Mouse (Mus musculus) midbrain, embryonic 12.5 days (tissue): ENCODE results near the gene Rpl19. TPM values are rescaled to one million over a fixed set of nuclear protein-coding genes. Genes with fewer than 3 reads are reported as not detected.

Source experiments
- ATAC-seq: fragments of 200-750 bp; cut with Nextera tagmentation; 2 replicates; pipeline ENCODE4 v1.8.0; 2017; ENCODE audit warnings: low read depth, moderate TSS enrichment, moderate library complexity; ENCODE audit not compliant: low FRiP score
- H3K27ac ChIP-seq: fragments of 300-500 bp; sonication (generic); replicated peaks from 2 replicates; pipeline ENCODE4 v1.5.1; 2016; ENCODE audit warnings: mild to moderate bottlenecking
- H3K27me3 ChIP-seq: fragments of 300-500 bp; sonication (generic); 2 replicates; pipeline ENCODE4 v1.6.1; 2016; ENCODE audit warnings: mild to moderate bottlenecking
- H3K36me3 ChIP-seq: fragments of 300-500 bp; sonication (generic); 2 replicates; pipeline ENCODE4 v1.6.1; 2016
- H3K4me1 ChIP-seq: fragments of 300-500 bp; sonication (generic); 2 replicates; pipeline ENCODE4 v1.6.1; 2016
- H3K4me2 ChIP-seq: fragments of 300-500 bp; sonication (generic); replicated peaks from 2 replicates; pipeline ENCODE4 v1.6.1; 2016; ENCODE audit warnings: mild to moderate bottlenecking, moderate library complexity
- H3K4me3 ChIP-seq: fragments of 300-500 bp; sonication (generic); 2 replicates; pipeline ENCODE4 v1.5.1; 2016; ENCODE audit warnings: mild to moderate bottlenecking
- H3K9ac ChIP-seq: fragments of 300-500 bp; sonication (generic); replicated peaks from 2 replicates; pipeline ENCODE4 v1.6.1; 2016; ENCODE audit warnings: mild to moderate bottlenecking, moderate library complexity
- H3K9me3 ChIP-seq: fragments of 300-500 bp; sonication (generic); 2 replicates; pipeline ENCODE4 v1.6.1; 2016; ENCODE audit warnings: mild to moderate bottlenecking
- WGBS: fragments of 180-500 bp; shearing (Covaris S2); methylation state at CpG from one replicate; pipeline ENCODE4 v1.1.7; 2016; 5-methylcytosine and 5-hydroxymethylcytosine counted together
- polyA plus RNA-seq: library from polyadenylated mRNA; unstranded; fragments of >200 nt; fragmentation: Nextera tagmentation; extraction: Ambion mirVana; gene quantifications from 2 replicates; pipeline ENCODE4 v1.2.1, GENCODE M21; 2016

Rpl19 gene
- polyA plus RNA-seq, 1 experiment from 2014 or later = 741 TPM

DNA sequence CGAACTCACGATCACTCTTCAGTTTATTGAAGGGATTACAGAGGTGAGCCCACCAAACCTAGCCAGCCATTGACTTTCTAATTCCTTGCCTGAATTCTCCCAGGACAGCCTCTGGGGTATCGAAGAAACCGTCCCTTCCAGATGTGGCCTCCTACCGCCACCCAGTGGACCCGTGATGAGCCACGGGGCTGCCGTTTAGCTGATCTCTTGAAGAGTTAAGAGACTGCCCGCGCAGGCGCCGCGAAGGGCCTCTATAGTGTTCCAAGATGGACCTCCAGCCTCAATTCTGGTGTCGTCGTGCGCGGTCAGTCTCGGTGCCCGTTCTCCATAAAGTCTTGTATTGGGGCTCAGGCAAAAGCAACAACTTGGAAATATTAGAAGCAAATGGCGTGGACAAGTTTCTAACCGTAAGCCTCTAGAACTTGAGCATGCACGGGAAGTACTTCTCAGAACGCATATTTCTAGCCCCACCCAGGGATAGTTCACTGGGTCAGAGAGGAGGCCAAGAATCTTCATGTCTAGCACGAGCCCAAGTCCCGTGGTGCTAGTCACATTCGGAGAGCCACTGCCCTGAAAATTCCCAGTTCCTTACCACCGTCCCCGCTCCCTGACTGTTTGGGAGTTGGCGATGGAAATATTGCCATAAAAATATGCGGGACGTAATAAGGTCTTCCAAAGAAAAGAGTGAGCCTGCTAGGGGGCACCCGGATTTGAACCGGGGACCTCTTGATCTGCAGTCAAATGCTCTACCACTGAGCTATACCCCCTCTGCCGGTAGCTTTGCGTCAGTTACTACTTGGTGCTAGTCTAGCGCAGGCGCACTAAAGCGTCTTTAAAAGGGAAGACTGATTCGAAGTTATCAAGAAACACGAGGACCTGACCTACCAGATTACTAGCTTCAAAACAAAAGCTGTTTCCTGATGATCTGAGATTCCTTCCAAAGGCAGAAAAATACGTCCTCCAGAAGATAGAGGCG lies 38.7 kb upstream of the Rpl19 start:
- no peaks in the 10 kb centered on the region for H3K36me3 ChIP-seq
- peaks cover 28% of the 10 kb centered on the region for H3K4me1 ChIP-seq
- H3K27ac ChIP-seq = peak overlapping the region; percentile 85
- H3K27me3 ChIP-seq = peaks cover 54% of the 10 kb centered on the region
- H3K4me2 ChIP-seq = peak overlapping the region; percentile 62
- peak overlapping the region; percentile 77 for H3K9ac ChIP-seq
- H3K4me3 ChIP-seq = peak overlapping the region; percentile 88
- H3K9me3 ChIP-seq = no peaks in the 10 kb centered on the region
- under 1% methylated on average over 42 of the region's 42 CpGs for WGBS
- peak; percentile 75 for ATAC-seq

- H3K4me1 ChIP-seq = peaks cover 28% of the 10 kb centered on the region
- H3K4me2 ChIP-seq = peak overlapping the region; percentile 62
- H3K27ac ChIP-seq = peak overlapping the region; percentile 85
- peaks cover 49% of the 10 kb centered on the region for H3K27me3 ChIP-seq
- ATAC-seq = peak; percentile 85
- H3K9me3 ChIP-seq = no peaks in the 10 kb centered on the region
- peak overlapping the region; percentile 77 for H3K9ac ChIP-seq
- under 1% methylated on average over 26 of the region's 26 CpGs for WGBS
- peak overlapping the region; percentile 88 for H3K4me3 ChIP-seq
- no peaks in the 10 kb centered on the region for H3K36me3 ChIP-seq
Observed at GRCm38 (mm10) chr11:97988530-97989096, 37.9 kb upstream of the Rpl19 start.

GRCm38 (mm10) chr11:97994539-97995100 lies 31.9 kb upstream of the Rpl19 start:
- H3K9ac ChIP-seq = no peak overlapping the region
- H3K36me3 ChIP-seq = no peaks in the 10 kb centered on the region
- H3K9me3 ChIP-seq = no peaks in the 10 kb centered on the region
- H3K4me2 ChIP-seq = peak overlapping the region; percentile 69
- peaks cover 25% of the 10 kb centered on the region for H3K4me1 ChIP-seq
- ATAC-seq = peak; percentile 44; the same call in 1 of the 2 replicates
- 8% methylated on average over 13 of the region's 13 CpGs for WGBS
- H3K27ac ChIP-seq = no peak overlapping the region
- H3K4me3 ChIP-seq = peak overlapping the region; percentile 47
- peaks cover 35% of the 10 kb centered on the region for H3K27me3 ChIP-seq

GRCm38 (mm10) chr11:97995564-97996288 lies 30.8 kb upstream of the Rpl19 start, which contains the start of gene Arl5c:
Gene Arl5c, minus strand, starts transcription at chr11:97996181.
- Histone ChIP-seq H3K27ac (no peak within 1 kb of the TSS), H3K4me1 (peaks cover 19% of the 10 kb centered on the region), H3K4me2 (peak within 1 kb of the TSS; percentile 69), H3K9ac (peak within 1 kb of the TSS; percentile 40), H3K27me3 (peaks cover 31% of the 10 kb centered on the region), H3K9me3 (no peaks in the 10 kb centered on the region), H3K4me3 (peak within 1 kb of the TSS; percentile 47), H3K36me3 (no peaks in the 10 kb centered on the region)
- WGBS = under 1% methylated on average over 26 of the region's 26 CpGs
- ATAC-seq = peak; percentile 27; the same call in 1 of the 2 replicates

DNA sequence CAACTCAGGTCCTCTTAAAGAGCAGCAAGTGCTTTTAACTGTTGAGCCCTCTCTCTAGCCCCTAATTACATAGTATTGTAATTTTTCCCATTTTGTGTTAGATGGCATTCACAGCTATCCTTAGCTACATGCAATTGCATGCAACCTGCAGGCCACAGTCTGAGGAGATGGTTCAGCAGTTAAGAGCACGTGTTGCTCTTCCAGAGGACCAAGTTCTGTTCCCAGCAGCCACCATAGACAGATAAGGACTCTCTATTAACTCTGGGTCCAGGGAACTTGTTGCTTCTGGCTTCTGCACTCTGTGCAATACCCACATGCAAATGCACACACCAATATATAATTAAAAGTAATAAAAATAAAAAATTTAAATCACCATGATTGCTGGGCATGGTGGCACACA lies 29.8 kb upstream of the Rpl19 start:
- H3K36me3 ChIP-seq = no peaks in the 10 kb centered on the region
- ATAC-seq = no peak
- H3K9me3 ChIP-seq = no peaks in the 10 kb centered on the region
- peaks cover 37% of the 10 kb centered on the region for H3K27me3 ChIP-seq
- WGBS = 90% methylated on average over 1 of the region's 1 CpGs
- no peak overlapping the region for H3K27ac ChIP-seq
- H3K4me3 ChIP-seq = no peak overlapping the region
- peaks cover 28% of the 10 kb centered on the region for H3K4me1 ChIP-seq
- no peak overlapping the region for H3K4me2 ChIP-seq
- no peak overlapping the region for H3K9ac ChIP-seq

DNA sequence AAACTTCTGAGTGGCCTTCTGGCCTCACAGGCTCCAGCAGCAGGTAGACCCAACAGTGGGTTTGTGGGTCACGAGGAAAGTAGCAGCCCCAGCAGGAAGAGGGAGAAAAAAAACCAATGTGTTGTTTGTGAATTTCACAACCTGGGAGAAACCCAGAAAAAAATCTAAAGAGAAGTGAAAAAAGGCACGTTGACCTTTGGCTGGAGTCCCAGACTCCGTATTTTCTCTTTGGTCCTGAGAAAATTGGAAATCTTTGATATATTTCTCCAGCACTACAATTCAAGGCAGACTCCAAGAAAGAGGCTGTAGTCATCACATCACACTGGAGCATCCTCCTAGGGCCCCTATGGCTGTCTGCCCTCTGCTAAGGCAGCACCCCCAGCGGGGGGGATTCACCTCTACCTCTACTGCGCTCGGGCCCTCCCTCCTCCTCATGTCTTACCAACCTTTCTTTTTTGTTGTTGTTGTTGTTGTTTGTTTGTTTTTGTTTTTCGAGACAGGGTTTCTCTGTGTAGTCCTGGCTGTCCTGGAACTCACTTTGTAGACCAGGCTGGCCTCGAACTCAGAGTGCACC lies 29.0 kb upstream of the Rpl19 start:
- H3K9ac ChIP-seq = no peak overlapping the region
- no peak overlapping the region for H3K4me2 ChIP-seq
- H3K27me3 ChIP-seq = peaks cover 44% of the 10 kb centered on the region
- no peak overlapping the region for H3K4me3 ChIP-seq
- ATAC-seq = no peak
- H3K27ac ChIP-seq = no peak overlapping the region
- H3K9me3 ChIP-seq = no peaks in the 10 kb centered on the region
- WGBS = 81% methylated on average over 8 of the region's 8 CpGs
- H3K4me1 ChIP-seq = peaks cover 34% of the 10 kb centered on the region
- H3K36me3 ChIP-seq = no peaks in the 10 kb centered on the region

- H3K27ac ChIP-seq = no peak overlapping the region
- ATAC-seq = no peak
- no peak overlapping the region for H3K4me3 ChIP-seq
- H3K27me3 ChIP-seq = peaks cover 52% of the 10 kb centered on the region
- WGBS = 89% methylated on average over 11 of the region's 11 CpGs
- no peaks in the 10 kb centered on the region for H3K9me3 ChIP-seq
- no peak overlapping the region for H3K9ac ChIP-seq
- peaks cover 42% of the 10 kb centered on the region for H3K4me1 ChIP-seq
- H3K36me3 ChIP-seq = peaks cover 4% of the 10 kb centered on the region
- H3K4me2 ChIP-seq = no peak overlapping the region
Observed at GRCm38 (mm10) chr11:97998074-97998793, 28.3 kb upstream of the Rpl19 start.

GRCm38 (mm10) chr11:97998898-97999608 lies 27.5 kb upstream of the Rpl19 start:
- WGBS = 74% methylated on average over 7 of the region's 7 CpGs

DNA sequence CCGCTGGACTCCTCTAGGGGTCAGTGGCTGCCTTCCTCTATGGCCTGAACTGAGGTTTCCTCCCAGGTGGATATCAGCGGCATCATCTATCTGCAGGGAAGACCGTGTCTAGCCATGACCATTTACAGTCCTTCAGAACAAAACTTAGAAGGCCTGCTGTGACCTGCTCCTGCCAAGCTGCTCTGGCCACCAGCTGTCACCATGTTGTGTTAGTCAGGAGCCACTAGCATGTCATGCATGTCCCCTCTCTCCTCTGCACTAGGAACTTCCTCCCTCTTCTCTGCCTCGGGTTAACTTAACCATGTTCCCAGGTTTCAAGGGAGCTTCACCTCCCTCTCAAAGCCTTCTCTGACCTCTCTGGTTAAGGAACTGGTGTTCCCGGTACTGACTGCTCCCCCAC lies 26.8 kb upstream of the Rpl19 start:
- Histone ChIP-seq H3K27ac (no peak overlapping the region), H3K36me3 (peaks cover 14% of the 10 kb centered on the region), H3K9me3 (no peaks in the 10 kb centered on the region), H3K4me1 (peaks cover 49% of the 10 kb centered on the region), H3K9ac (no peak overlapping the region), H3K4me3 (no peak overlapping the region), H3K4me2 (no peak overlapping the region), H3K27me3 (peaks cover 47% of the 10 kb centered on the region)
- ATAC-seq = no peak
- WGBS = 79% methylated on average over 5 of the region's 5 CpGs

More at GRCm38 (mm10) chr11:97998898-97999608, 27.5 kb upstream of the Rpl19 start:
- ATAC-seq = no peak
- H3K9ac ChIP-seq = no peak overlapping the region; the same call in 1 of the 2 replicates
- peaks cover 7% of the 10 kb centered on the region for H3K36me3 ChIP-seq
- no peak overlapping the region for H3K27ac ChIP-seq
- H3K4me1 ChIP-seq = peaks cover 50% of the 10 kb centered on the region
- no peak overlapping the region for H3K4me3 ChIP-seq
- H3K4me2 ChIP-seq = no peak overlapping the region
- peaks cover 54% of the 10 kb centered on the region for H3K27me3 ChIP-seq
- H3K9me3 ChIP-seq = no peaks in the 10 kb centered on the region

- H3K4me3 ChIP-seq = no peak overlapping the region
- H3K9ac ChIP-seq = no peak overlapping the region
- no peaks in the 10 kb centered on the region for H3K9me3 ChIP-seq
- H3K4me1 ChIP-seq = peaks cover 41% of the 10 kb centered on the region
- peaks cover 22% of the 10 kb centered on the region for H3K36me3 ChIP-seq
- ATAC-seq = no peak
- H3K27me3 ChIP-seq = peaks cover 39% of the 10 kb centered on the region
- H3K27ac ChIP-seq = no peak overlapping the region
- WGBS = 46% methylated on average over 7 of the region's 7 CpGs
- H3K4me2 ChIP-seq = no peak overlapping the region
Observed at GRCm38 (mm10) chr11:98000378-98001140, 26.0 kb upstream of the Rpl19 start.
